Mouse (Mus musculus) midbrain, postnatal 0 days (tissue): ENCODE results near the gene Capn8. TPM values are rescaled to one million over a fixed set of nuclear protein-coding genes. Genes with fewer than 3 reads are reported as not detected.

Experiments
- ATAC-seq: fragments of 200-750 bp; cut with Nextera tagmentation; 2 replicates; pipeline ENCODE4 v1.8.0; 2017; ENCODE audit warnings: moderate number of reproducible peaks, mild to moderate bottlenecking, moderate TSS enrichment, moderate library complexity; ENCODE audit not compliant: low FRiP score
- DNase-seq: peaks from one replicate; pipeline ENCODE4 v3.0.0-alpha.2; 2015; ENCODE audit warnings: low spot score
- H3K27ac ChIP-seq: fragments of 300-500 bp; sonication (generic); 2 replicates; pipeline ENCODE4 v1.5.1; 2014; ENCODE audit warnings: low read depth, mild to moderate bottlenecking, low read length, mixed read lengths
- H3K27me3 ChIP-seq: fragments of 300-500 bp; sonication (generic); 2 replicates; pipeline ENCODE4 v1.6.1; 2014; ENCODE audit warnings: low read length, control low read depth, mixed read lengths; ENCODE audit not compliant: insufficient read depth
- H3K36me3 ChIP-seq: fragments of 300-500 bp; sonication (generic); 2 replicates; pipeline ENCODE4 v1.6.1; 2014; ENCODE audit warnings: low read length, control low read depth, mixed read lengths; ENCODE audit not compliant: insufficient read depth
- H3K4me1 ChIP-seq: fragments of 300-500 bp; sonication (generic); 2 replicates; pipeline ENCODE4 v1.6.1; 2014; ENCODE audit warnings: mild to moderate bottlenecking, control low read depth, antibody characterized with exemption, low read length, mixed read lengths; ENCODE audit not compliant: insufficient read depth
- H3K4me2 ChIP-seq: fragments of 300-500 bp; sonication (generic); 2 replicates; pipeline ENCODE4 v1.6.1; 2014; ENCODE audit warnings: low read depth, mild to moderate bottlenecking, low read length, mixed read lengths; ENCODE audit not compliant: poor library complexity, severe bottlenecking
- H3K4me3 ChIP-seq: fragments of 300-500 bp; sonication (generic); 2 replicates; pipeline ENCODE4 v1.5.1; 2014; ENCODE audit warnings: low read depth, mild to moderate bottlenecking, low read length, moderate library complexity
- H3K9ac ChIP-seq: fragments of 300-500 bp; sonication (generic); replicated peaks from 2 replicates; pipeline ENCODE4 v1.6.1; 2014; ENCODE audit warnings: mild to moderate bottlenecking, low read length, moderate library complexity, mixed read lengths; ENCODE audit not compliant: poor library complexity, severe bottlenecking
- H3K9me3 ChIP-seq: fragments of 300-500 bp; sonication (generic); 2 replicates; pipeline ENCODE4 v1.6.1; 2016; ENCODE audit warnings: low read length, control low read depth
- CTCF ChIP-seq: IDR thresholded peaks from 2 replicates; pipeline ENCODE4 v1.5.1; 2016; ENCODE audit warnings: antibody characterized with exemption, mild to moderate bottlenecking
- WGBS: fragments of 180-500 bp; shearing (Covaris S2); extraction: QIAGEN DNeasy Blood & Tissue Kit; methylation state at CpG from one replicate; pipeline ENCODE4 v1.1.7; 2014; 5-methylcytosine and 5-hydroxymethylcytosine counted together
- polyA plus RNA-seq: library from polyadenylated mRNA; unstranded; fragments of >200 nt; fragmentation: Nextera tagmentation; extraction: Ambion mirVana; gene quantifications from 2 replicates; pipeline ENCODE4 v1.2.1, GENCODE M21; 2015
- total RNA-seq: library from RNA; depleted of rRNA; stranded (reverse); fragments of >200 nt; gene quantifications from 2 replicates; pipeline ENCODE4 v1.2.3, GENCODE M21; 2014; rRNA removed

The Capn8 gene
- total RNA-seq (0.28 TPM in 1 of 2 replicates, not detected in the other), polyA plus RNA-seq (0.11 and 0.31 TPM in 2 replicates)

GRCm38 (mm10) chr1:182564408-182565120 lies at the start of gene Capn8:
Gene Capn8 (plus strand): TSS chr1:182565007.
- DNase-seq (peak; percentile 22), ATAC-seq (no peak)
- Histone ChIP-seq H3K4me1 (no peaks in the 10 kb centered on the region), H3K9me3 (no peaks in the 10 kb centered on the region), H3K4me3 (no peak within 1 kb of the TSS), H3K27me3 (no peaks in the 10 kb centered on the region), H3K9ac (no peak within 1 kb of the TSS), H3K4me2 (no peak within 1 kb of the TSS), H3K36me3 (no peaks in the 10 kb centered on the region), H3K27ac (no peak within 1 kb of the TSS)
- WGBS, result 76% methylated on average over 5 of the region's 5 CpGs
- TF ChIP-seq CTCF, result peak; percentile 49

DNA sequence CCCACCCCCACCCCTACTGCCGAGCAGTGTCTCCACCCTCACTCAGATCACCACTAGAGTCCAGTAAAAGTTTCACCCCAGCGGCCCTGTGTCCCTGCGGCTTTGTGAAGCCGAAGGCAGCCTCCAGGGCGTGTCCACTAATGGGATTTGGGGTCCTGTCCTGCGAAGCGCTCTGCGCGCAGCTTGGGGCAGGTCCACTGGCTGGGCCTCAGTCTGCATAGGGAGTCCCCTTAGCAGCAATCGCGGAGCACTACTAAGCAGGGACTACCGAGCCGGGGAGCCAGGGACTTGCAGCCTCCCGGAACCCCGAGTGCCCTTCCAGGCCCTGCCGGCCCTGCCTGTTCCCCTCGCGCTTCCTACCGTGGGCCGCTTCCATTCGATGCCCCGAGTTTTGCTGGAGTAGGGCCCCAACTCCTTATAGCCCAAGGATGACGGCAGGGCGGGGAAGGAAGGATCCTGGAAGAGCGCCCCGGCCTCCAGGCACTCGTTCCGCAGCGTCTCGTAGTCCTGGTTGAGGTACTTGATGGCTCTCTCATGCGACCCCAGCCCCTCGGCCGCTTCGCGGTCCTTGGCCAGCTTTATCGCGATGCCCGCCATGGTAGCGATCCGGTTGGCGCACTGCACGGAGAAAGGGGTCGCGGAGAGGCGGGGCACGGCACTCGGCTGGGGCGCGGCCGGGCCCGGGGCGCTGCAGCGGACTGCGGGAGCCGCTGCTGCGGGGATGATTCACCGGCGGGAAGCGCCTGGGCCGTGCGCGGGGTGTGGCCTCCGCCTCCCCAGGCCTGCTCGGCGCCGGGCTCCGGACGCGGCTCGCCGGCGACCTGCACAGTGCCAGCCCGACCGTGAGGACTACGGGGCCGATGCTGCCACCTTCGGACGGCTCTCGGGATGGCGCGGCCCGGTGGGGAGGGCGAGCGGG lies 47.8 kb upstream of the Capn8 start, which contains the start of gene Capn2:
TSS of gene Capn2 (minus strand) at position 851 of the 919 bp plus-strand sequence.
- Histone ChIP-seq H3K27me3 (no peaks in the 10 kb centered on the region), H3K27ac (peak within 1 kb of the TSS; percentile 81), H3K4me2 (peak within 1 kb of the TSS; percentile 91), H3K4me1 (peaks cover 9% of the 10 kb centered on the region), H3K9me3 (no peaks in the 10 kb centered on the region), H3K9ac (peak within 1 kb of the TSS; percentile 95), H3K4me3 (peak within 1 kb of the TSS; percentile 86), H3K36me3 (no peaks in the 10 kb centered on the region)
- ATAC-seq, result peak; percentile 93
- DNase-seq, result peak; percentile 82
- peak; percentile 72 for TF ChIP-seq CTCF
- under 1% methylated on average over 79 of the region's 84 CpGs for WGBS

- no peak for DNase-seq
- under 1% methylated on average over 8 of the region's 10 CpGs for WGBS
- ATAC-seq, result no peak; the same call in 1 of the 2 replicates
Observed at GRCm38 (mm10) chr1:182517677-182518011, 47.2 kb upstream of the Capn8 start.

GRCm38 (mm10) chr1:182518143-182518680 lies 46.6 kb upstream of the Capn8 start:
- Histone ChIP-seq H3K9me3 (no peaks in the 10 kb centered on the region), H3K9ac (no peak overlapping the region), H3K4me2 (0 out of 2 replicates have a peak overlapping the region, but pooled peaks have one; percentile 91), H3K27ac (no peak overlapping the region), H3K4me1 (peaks cover 9% of the 10 kb centered on the region), H3K27me3 (no peaks in the 10 kb centered on the region), H3K36me3 (no peaks in the 10 kb centered on the region), H3K4me3 (no peak overlapping the region)
- no peak for TF ChIP-seq CTCF
- 55% methylated on average over 10 of the region's 10 CpGs for WGBS
- DNase-seq (no peak), ATAC-seq (no peak)

More at GRCm38 (mm10) chr1:182517677-182518011, 47.2 kb upstream of the Capn8 start:
- peak overlapping the region; percentile 95 for H3K9ac ChIP-seq
- peaks cover 9% of the 10 kb centered on the region for H3K4me1 ChIP-seq
- peak overlapping the region; percentile 91 for H3K4me2 ChIP-seq
- no peaks in the 10 kb centered on the region for H3K36me3 ChIP-seq
- no peak for TF ChIP-seq CTCF
- no peaks in the 10 kb centered on the region for H3K27me3 ChIP-seq
- H3K9me3 ChIP-seq, result no peaks in the 10 kb centered on the region
- peak overlapping the region; percentile 81 for H3K27ac ChIP-seq
- peak overlapping the region; percentile 86 for H3K4me3 ChIP-seq

- Histone ChIP-seq H3K9ac (no peak overlapping the region), H3K27me3 (no peaks in the 10 kb centered on the region), H3K27ac (no peak overlapping the region), H3K4me3 (no peak overlapping the region), H3K4me2 (no peak overlapping the region), H3K4me1 (peaks cover 9% of the 10 kb centered on the region), H3K36me3 (no peaks in the 10 kb centered on the region), H3K9me3 (no peaks in the 10 kb centered on the region)
- TF ChIP-seq CTCF, result no peak
- ATAC-seq, result no peak
- 85% methylated on average over 6 of the region's 6 CpGs for WGBS
- no peak for DNase-seq
Observed at GRCm38 (mm10) chr1:182518811-182519210, 46.0 kb upstream of the Capn8 start.
